Mouse (Mus musculus) gastrocnemius, postnatal 10 days (tissue): ENCODE measurements around the gene Ccr3. TPM values are rescaled to one million over a fixed set of nuclear protein-coding genes. Genes with fewer than 3 reads are reported as not detected.
"Not testable (repeated sequence)": the region's sequence is repeated elsewhere in the genome, so short reads cannot be mapped to it uniquely, and the experiment has no call there.

Source experiments
- DNase-seq: peaks from one replicate; pipeline ENCODE4 v3.0.0; 2021; ENCODE audit warnings: mixed read lengths
- total RNA-seq, 2 experiments: library from RNA; stranded (reverse); gene quantifications; 2 replicates each; pipeline ENCODE4 v1.2.3; 2021

Gene Ccr3
- total RNA-seq, 2 experiments from 2014 or later, result 0.18 TPM; not detected in 1

DNA sequence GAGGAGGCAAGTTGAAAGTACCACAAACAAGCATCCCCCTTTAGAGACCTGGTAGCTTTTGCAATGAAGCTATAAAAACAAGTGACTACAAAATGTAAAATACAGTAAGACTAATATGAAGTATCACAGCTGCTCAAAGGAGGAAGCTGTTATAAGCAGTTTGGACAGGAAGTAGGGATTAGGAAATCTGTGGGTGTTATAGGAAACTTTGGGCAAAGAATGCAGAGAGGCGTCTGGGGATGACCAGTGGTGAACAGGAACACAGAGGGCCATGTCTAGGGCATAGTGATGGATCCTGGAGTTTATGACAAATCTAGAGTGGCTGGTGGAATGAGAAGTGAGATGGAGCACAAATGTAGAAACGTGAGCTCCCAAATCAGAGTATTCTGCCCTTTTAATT, 31.8 kb downstream of the Ccr3 start:
- no peak for DNase-seq

- DNase-seq, result no peak
Observed at GRCm38 (mm10) chr9:124056158-124056709, 34.5 kb downstream of the Ccr3 start.

DNA sequence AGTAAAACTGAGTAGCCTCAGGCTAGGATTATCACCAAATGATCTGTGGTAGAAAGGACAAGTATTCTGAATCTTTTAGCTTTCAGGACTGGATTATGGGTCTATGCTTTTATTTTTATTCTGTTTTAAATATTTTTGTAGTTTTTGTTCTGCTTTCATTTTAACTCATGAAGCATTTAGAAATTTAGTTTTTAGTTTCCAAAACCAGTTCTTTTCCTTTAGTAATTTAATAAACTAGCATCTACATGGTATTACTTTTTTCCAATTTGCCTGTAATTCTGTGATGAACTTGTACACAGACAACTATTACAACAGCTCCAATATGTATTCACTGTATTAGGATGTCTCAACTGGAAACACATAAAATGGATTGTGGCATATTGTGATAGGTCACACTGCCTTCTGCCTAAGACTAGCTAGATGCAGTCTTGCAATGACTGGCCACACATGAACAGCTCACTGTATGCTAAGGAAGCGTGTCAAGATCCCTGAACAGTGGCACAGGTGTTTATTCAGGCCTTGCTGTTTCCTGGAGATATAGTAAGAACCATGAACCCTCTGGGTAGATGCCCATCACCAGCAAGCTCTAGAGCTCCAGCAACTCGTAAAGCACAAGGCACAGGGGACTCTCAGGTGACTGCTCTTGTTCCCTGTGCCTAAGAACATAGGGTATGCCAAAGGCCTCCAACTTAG, 38.0 kb downstream of the Ccr3 start:
- DNase-seq, result no peak

- not testable (repeated sequence) for DNase-seq
Observed at GRCm38 (mm10) chr9:124061474-124062432, 40.0 kb downstream of the Ccr3 start.

- DNase-seq, result no peak
Observed at GRCm38 (mm10) chr9:124066572-124067103, 44.9 kb downstream of the Ccr3 start.

- DNase-seq, result no peak
Observed at GRCm38 (mm10) chr9:124068098-124069058, 46.6 kb downstream of the Ccr3 start.

DNA sequence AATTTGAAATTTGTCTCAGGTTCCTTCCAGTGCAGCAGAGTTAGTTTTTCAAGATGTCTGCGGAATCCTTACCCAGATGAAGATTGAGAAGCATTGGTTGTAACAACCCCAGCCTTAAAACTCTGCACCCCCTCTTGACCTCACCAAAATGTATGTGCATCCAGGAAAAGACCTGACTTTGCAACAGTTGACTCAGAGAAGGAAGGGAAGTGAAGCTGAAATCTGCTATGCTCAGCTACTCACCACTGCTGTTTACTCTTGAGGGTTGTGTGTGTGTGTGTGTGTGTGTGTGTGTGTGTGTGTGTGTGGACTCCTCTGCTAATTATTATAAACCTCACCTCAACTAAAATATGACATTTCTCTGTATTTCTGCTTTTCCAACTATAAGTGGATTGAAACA, 49.7 kb downstream of the Ccr3 start:
- no peak for DNase-seq

- no peak for DNase-seq
Observed at GRCm38 (mm10) chr9:124079803-124080202, 58.0 kb downstream of the Ccr3 start.

- DNase-seq, result not testable (repeated sequence)
Observed at GRCm38 (mm10) chr9:124080471-124080870, 58.7 kb downstream of the Ccr3 start.

Other genes with a start within 250 kb of the Ccr3 start
- gene Cxcr6, start 215.5 kb upstream of the Ccr3 start, total RNA-seq, result not detected
- 100 to 1,000 TPM; 158 to 173 TPM for gene Fyco1, start 170.1 kb upstream of the Ccr3 start, total RNA-seq
- gene Xcr1, start 159.9 kb upstream of the Ccr3 start, total RNA-seq, result under 1 TPM in 1 of 2 experiments, not detected in 1; 0.05 TPM
- 1 to 10 TPM; 1.4 to 3.3 TPM for gene Ccr1, start 53.3 kb upstream of the Ccr3 start, total RNA-seq
- not detected for gene Ccr1l1, start 43.6 kb upstream of the Ccr3 start, total RNA-seq
- 1 to 10 TPM in 1 of 2 experiments, under 1 TPM in 1; 0.82 to 1.6 TPM for gene Ccr2, start 80.0 kb downstream of the Ccr3 start, total RNA-seq
- gene Ccr5, start 99.6 kb downstream of the Ccr3 start, total RNA-seq, result 1 to 10 TPM in 1 of 2 experiments, under 1 TPM in 1; 0.05 to 1.7 TPM